Mouse (Mus musculus) frontal cortex, postnatal 10 days (tissue): Measurements from ENCODE around the gene Carns1.

Experiments
- DNase-seq, 2 experiments: peaks; one replicate each; pipeline ENCODE4 v3.0.0; 2022; ENCODE audit warnings: low spot score in 2 of 2, mixed read lengths in 1 of 2

The Carns1 gene

DNA sequence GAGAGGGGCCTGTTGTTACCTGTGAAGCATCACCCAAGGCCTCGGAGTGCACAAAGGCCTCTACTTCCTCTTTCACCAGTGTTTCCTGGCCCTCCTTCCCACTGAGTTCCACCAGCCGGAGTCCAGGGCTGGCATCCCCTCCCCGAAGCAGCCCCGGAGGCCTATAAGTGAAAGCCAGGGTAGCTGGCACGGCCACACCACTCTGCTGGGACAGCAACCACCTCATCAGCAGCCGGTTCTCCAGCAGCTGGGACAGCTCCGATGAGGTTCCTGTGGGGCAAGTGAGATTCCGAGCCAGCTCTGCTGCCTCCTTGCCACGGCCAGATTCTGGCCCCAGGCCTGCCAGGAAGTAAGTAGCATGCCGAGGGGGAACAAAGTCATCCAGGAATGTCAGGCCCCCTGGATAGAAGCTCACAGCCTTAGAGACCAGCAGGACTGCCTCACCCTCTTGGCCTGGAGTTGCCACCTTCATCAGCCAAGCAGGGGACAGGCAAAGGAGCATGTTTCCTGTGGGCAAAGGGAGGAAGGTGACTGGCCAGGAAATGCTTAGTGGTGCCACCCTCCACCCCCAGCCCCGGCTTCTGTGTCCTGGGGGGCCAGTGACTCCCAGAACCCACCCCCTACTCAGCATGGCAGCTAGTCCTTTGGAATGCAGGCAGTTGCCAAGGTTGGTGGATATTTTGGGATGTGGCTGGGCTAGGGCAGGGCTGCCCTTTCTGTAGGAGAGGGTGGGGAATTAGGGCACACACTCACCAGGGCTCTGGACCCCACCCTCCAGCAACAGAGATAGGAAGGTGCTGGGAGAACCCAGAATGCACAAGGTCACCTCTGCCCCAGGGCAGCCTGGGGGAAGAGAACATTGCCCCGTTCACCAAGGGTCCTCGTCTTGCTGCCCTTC, 3.6 kb downstream of the Carns1 start:
- DNase-seq = no peak

GRCm38 (mm10) chr19:4170723-4171392, 4.4 kb downstream of the Carns1 start:
- DNase-seq = no peak

GRCm38 (mm10) chr19:4169810-4170209, 5.5 kb downstream of the Carns1 start:
- DNase-seq = no peak

DNA sequence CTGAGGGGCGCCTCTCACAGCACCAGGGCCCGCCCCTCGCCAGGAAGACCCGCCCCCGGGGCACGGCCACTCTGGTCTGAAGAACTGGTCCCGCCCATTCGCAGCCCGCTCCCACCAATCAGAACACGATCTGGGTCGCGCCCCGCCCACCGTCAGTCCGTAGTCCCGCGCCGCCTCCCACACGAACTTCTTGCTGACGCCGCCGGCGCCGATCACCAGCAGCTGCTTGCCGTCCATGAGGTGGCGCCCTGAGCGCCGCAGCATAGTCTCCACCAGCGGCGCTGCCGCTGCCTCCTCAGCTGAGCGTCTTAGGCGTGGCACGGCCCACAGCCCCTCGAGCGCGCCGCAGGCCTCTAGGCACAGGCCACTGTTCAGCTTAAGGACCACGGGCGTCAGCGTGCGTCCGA, 5.9 kb downstream of the Carns1 start:
- peak; percentile 99 to 100 for DNase-seq

- no peak for DNase-seq
Measured at GRCm38 (mm10) chr19:4166678-4167476, 8.4 kb downstream of the Carns1 start.

DNA sequence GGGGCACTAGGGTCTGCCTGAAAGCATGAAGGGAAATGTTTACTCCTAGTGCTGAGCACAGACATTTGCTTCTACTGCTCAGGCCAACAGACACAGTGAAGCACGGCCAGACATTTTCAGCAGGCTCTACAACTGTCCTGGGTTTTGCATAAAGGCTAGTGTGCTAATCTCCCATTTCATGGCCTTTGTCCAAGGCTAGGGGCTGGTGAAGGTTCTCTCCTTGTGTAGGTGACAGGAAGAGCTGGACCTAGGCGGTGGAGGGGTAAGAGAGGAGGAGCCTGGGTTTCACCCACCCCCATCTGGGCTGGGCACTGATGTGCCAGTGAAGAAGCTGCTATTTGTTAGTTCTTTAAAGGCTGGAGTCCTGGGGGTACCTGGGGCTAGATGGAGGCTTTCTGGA, 10.6 kb downstream of the Carns1 start:
- DNase-seq = no peak

- no peak for DNase-seq
Measured at GRCm38 (mm10) chr19:4164100-4164499, 11.2 kb downstream of the Carns1 start.

DNA sequence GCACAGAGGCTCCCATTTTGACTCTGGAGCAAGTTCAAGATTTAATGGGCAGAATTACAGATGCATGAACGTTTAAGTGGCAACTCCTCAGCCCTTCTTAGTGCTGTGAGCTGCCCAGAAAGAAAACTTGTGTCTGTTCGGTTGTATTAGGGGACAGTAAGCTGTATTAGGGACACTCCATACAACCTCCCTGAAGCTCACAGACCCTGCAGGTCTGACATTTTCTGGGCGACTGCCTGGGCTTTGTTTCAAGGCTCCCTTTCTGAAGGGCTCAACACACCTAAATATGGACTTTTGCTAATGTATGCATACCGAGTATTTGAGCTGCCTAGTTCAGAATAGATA, 11.8 kb downstream of the Carns1 start:
- DNase-seq = no peak

DNA sequence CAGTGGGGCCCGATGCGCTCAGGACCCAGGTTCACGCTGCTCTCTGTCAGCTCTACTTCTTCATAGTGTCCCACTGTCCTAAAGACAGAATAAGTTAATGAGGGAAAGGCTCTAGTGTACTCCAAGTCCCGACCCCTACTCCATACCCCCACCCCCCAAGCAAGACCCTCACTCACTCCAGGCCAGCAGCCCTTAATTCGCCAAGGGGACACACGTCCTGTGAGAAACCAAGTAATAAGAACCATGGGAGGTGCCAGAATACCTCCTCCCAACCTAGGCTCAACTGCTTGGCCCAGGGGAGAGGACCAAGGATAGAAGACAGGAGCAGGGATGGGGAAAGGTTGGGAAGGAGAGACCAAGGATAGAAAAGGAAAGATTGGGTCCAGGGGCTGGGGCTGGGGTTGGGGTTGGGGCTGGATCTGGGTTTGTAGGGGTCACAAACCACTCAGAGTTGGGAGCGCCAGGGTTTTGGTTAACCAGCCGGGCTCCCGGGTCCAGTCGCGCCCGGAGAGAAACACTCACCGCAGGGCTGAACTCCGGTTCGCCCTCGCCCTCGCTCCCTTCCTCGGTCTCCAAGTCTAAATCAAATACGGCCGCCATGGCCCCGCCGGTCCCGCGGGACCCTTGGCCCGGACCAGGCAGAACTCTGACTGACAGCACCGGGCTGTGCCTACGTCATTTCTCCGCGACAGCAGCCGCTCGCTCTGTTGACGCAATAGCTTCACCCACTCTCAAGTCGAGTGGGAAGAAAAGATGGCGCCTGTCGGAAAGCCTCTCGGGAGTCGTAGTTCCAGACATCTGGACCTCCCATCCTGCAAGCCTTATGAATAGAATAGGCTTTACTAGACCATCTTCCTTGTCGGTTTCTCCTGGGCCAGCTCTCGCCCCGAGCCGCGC, 12.4 kb downstream of the Carns1 start, which contains the start of gene Rps6kb2:
TSS of gene Rps6kb2 (minus strand) at position 709 of the 897 bp plus-strand sequence.
- peak; percentile 94 to 97 for DNase-seq

GRCm38 (mm10) chr19:4159049-4159448, 16.2 kb downstream of the Carns1 start:
- DNase-seq = no peak

DNA sequence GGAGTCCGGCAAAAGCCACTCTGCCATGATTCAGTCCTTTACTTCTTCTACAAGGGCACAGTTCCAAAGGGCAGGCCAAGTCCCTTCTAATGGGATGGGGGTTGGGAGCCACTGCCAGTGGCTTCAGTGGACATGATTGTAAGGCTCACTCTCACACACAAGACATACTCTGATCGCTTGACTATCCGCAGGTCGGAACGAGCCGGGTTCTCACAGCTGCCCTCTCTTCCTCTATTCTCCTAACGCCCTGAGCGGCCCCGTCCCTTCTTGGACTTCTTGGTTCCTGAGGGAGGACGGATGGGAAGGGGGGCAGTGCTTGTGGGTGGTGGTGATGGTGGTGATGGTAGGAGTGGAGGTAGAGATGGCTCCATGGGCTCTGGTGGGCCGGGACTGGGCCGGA, 18.5 kb downstream of the Carns1 start:
- DNase-seq = peak in 1 of 2 experiments; percentile 12

DNA sequence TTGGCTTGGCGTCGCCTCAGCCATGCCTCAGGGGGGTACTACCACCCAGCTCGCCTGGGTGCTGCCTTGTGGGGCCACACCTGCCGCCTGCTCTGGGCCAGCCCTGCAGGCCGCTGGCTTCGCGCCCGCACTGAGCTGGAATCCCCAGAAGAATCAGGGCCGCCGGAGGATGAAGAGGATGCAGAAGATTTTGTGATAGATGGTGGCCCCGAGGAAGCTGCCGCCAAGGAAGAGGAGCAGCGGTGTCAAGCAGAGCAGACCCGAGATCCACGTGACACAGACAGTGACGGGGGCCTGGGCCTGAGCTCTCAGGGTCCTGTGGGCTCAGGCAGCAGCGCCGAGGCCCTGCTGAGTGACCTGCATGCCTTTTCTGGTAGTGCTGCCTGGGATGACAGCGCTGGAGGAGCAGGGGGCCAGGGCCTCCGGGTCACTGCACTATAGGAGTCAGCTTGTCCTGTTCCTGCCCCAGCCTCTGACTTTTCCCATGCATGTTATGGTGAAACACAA, 19.2 kb downstream of the Carns1 start:
- DNase-seq = peak in 1 of 2 experiments; percentile 6

GRCm38 (mm10) chr19:4155223-4156072, 19.8 kb downstream of the Carns1 start:
- peak in 1 of 2 experiments; percentile 5 for DNase-seq

- peak in 1 of 2 experiments; percentile 5 for DNase-seq
Measured at GRCm38 (mm10) chr19:4154437-4155222, 20.6 kb downstream of the Carns1 start.

GRCm38 (mm10) chr19:4153232-4153654, 22.0 kb downstream of the Carns1 start, which contains the start of gene Ptprcap:
Gene Ptprcap (plus strand): TSS chr19:4153604.
- no peak for DNase-seq

- no peak for DNase-seq
Measured at GRCm38 (mm10) chr19:4152445-4153231, 22.6 kb downstream of the Carns1 start.

- no peak for DNase-seq
Measured at GRCm38 (mm10) chr19:4151898-4152297, 23.4 kb downstream of the Carns1 start.

DNA sequence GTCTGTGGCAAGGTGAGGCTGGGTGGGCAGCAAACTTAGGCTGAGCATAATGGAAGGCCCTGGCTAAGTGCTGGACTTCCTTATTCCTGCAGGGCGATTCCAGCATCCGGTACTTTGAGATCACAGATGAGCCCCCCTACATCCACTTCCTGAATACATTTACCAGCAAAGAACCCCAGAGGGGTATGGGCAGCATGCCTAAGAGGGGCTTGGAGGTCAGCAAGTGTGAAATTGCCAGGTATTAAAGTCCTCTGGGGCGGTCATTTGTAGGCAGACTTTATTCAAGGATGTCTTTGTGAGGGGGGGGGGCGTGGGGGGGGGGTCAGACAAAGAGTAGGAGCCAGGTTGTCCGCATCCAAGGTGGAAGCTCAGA, 23.8 kb downstream of the Carns1 start:
- DNase-seq = no peak
